Mouse (Mus musculus): ENCODE results near the gene Apoh.

GRCm38 (mm10) chr11:108297956-108298355 is 45.2 kb upstream of the Apoh start:
- TF ChIP-seq CTCF (IDR thresholded peaks at IDR 0.05; ENCODE audit: insufficient read depth, low read length) (no peak), POLR2A (IDR thresholded peaks at IDR 0.05; ENCODE audit: borderline replicate concordance, extremely low read depth, low read depth, low read length) (no peak)
